Mouse (Mus musculus): ENCODE measurements around the gene Rpa3. TPM values are rescaled to one million over a fixed set of nuclear protein-coding genes. Genes with fewer than 3 reads are reported as not detected.

Rpa3 gene
- 40.2 TPM for polyA plus RNA-seq (2014; fragmentation: Illumina TruSeq; extraction: RNeasy Lipid Tissue Mini Kit (QIAGEN cat#74804); ENCODE audit: low read depth, low replicate concordance)

GRCm38 (mm10) chr6:8259004-8259666 is at the start of gene Rpa3, which contains the start of the genes Umad1 and Gm45062:
Gene Rpa3, minus strand, starts transcription at chr6:8259173.
Gene Umad1, plus strand, starts transcription at chr6:8259288.
Gene Gm45062, plus strand, starts transcription at chr6:8259450.

GRCm38 (mm10) chr6:8209047-8209865 is 49.7 kb downstream of the Rpa3 start, which contains the start of gene Mios:
Gene Mios, plus strand, starts transcription at chr6:8209222.

Other genes with a start within 250 kb of the Rpa3 start
- 0.49 TPM for gene Col28a1, start 66.6 kb downstream of the Rpa3 start, polyA plus RNA-seq (2014; fragmentation: Illumina TruSeq; extraction: RNeasy Lipid Tissue Mini Kit (QIAGEN cat#74804); ENCODE audit: low read depth, low replicate concordance)
- 27.0 TPM for gene Mios, start 50.0 kb downstream of the Rpa3 start, polyA plus RNA-seq (2014; fragmentation: Illumina TruSeq; extraction: RNeasy Lipid Tissue Mini Kit (QIAGEN cat#74804); ENCODE audit: low read depth, low replicate concordance)
- 58.3 TPM for gene Umad1, start 115 bp upstream of the Rpa3 start, polyA plus RNA-seq (2014; fragmentation: Illumina TruSeq; extraction: RNeasy Lipid Tissue Mini Kit (QIAGEN cat#74804); ENCODE audit: low read depth, low replicate concordance)
- 8.8 TPM for gene Gm45062, start 277 bp upstream of the Rpa3 start, polyA plus RNA-seq (2014; fragmentation: Illumina TruSeq; extraction: RNeasy Lipid Tissue Mini Kit (QIAGEN cat#74804); ENCODE audit: low read depth, low replicate concordance)

Measured in kidney, adult 10 weeks (tissue).